Mouse (Mus musculus): Measurements from ENCODE around the gene C1qtnf12. TPM values are rescaled to one million over a fixed set of nuclear protein-coding genes. Genes with fewer than 3 reads are reported as not detected.

C1qtnf12 gene
- total and polyA plus RNA-seq, 3 experiments: 66.8 to 100 (median 70.1) TPM

DNA sequence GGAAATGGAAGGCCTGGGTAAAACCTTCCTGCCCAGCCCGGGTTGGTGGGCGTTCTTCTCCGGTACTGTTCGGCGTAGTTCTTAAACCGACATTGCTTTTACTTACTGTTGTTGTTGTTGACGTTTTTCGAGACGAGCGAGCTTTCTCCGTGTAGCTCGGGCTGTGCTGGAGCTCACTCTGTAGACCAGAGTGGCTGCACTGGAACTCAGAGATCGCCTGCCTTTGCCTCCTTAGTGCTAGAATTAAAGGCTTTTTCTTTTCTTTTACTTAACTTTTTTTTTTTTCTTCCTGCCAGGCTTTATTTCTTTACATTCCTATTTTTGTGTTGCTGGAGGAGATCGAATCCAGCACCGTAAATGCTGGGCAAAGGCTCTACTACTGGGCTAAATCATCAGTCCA lies 31.5 kb downstream of the C1qtnf12 start:
- no peak for DNase-seq

DNA sequence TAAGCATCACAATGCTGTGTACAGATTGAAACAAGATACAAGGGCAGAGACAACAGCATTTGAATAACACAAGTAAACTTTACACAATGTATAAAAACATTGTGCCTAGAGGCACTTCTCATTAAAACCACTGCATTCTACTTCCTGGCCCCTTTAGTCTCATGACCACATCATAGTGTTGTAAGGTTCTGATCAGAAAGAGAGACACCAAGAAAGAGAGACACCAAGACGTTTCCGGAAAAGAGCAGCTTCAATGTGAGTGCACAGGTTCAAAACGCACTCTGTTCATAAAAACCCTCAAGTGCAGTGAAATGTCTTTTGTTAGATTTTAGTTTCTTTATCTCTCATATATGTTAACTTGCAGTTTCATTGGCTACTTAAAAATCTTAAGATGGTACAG lies 42.0 kb downstream of the C1qtnf12 start:
- no peak for DNase-seq

DNA sequence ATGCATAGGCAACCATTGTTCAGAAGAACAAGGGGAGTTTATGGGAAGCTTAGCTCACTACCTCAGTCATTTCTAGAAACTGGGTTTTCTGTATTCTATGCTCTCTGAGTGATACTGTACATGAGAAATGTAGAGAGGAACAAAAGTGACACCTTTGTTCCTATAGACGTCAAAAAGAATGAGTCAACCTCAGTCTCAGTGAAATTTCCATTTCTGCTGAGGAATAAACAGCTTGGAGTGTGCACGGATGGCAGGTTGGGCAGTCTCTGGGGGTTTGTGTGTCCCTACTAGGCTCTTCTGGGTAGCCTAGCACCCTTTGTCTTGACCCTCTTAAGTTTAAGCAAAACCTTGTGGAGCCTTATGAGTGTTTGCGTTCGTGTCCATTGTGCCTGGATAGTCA lies 46.3 kb downstream of the C1qtnf12 start:
- no peak for DNase-seq

DNA sequence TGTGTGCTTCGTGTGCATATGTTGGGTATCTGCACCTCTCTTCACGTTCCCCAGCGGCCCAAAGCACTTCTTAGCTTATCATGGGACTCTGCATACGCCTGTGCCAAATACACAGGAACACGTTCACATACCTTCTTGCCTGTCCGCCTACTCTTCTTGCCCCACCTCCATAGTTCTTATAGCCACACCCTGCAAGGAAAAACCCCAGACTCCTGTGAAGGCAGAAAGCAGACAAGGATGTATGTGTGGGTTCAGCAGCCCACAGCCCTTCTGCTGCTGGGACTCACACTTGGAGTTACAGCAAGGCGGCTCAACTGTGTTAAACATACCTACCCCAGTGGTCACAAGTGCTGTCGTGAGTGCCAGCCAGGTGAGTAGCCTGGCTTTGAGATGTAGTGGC lies 51.5 kb downstream of the C1qtnf12 start, which contains the start of gene Tnfrsf4:
Gene Tnfrsf4 (plus strand): TSS at position 207 of the 400 bp plus-strand sequence.
- DNase-seq: no peak

DNA sequence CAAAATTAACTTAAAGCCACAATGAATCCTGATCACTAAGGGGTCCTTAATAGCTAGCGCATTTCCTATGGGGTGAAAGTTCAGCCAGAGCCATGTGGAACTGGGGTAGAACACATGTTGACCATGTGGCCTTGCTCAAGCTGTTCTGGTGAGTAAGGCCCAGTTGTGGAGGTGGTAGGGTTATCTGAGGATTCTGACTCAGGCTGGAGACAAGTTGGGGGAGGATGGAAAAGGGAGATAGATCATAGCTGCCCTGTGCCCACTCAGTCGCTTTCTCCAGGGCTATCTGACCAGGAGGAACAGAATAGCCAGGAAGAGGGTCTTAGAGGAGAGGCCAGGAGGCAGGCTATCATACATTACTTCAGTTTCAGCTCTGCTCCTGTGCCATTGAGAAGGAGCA lies 52.3 kb downstream of the C1qtnf12 start:
- peak; percentile 68 for DNase-seq

Other genes with a start within 250 kb of the C1qtnf12 start
- under 1 TPM; 0.55 to 0.73 TPM for gene Tmem240, start 227.5 kb upstream of the C1qtnf12 start, total RNA-seq (2021)
- 2.0 and 3.1 TPM in 2 replicates for gene Tmem240, start 227.5 kb upstream of the C1qtnf12 start, polyA plus RNA-seq (2012; rRNA removed)
- gene Atad3a, start 201.2 kb upstream of the C1qtnf12 start, total RNA-seq (2021): 10 to 100 TPM; 71.4 to 90.7 TPM
- 226 and 242 TPM in 2 replicates for gene Atad3a, start 201.2 kb upstream of the C1qtnf12 start, polyA plus RNA-seq (2012; rRNA removed)
- gene Vwa1, start 187.6 kb upstream of the C1qtnf12 start, total RNA-seq (2021): 1 to 10 TPM; 2.5 to 4.8 TPM
- gene Vwa1, start 187.6 kb upstream of the C1qtnf12 start, polyA plus RNA-seq (2012; rRNA removed): 9.4 and 12.0 TPM in 2 replicates
- under 1 TPM; 0.52 to 0.62 TPM for gene Tmem88b, start 176.4 kb upstream of the C1qtnf12 start, total RNA-seq (2021)
- gene Tmem88b, start 176.4 kb upstream of the C1qtnf12 start, polyA plus RNA-seq (2012; rRNA removed): 0.81 and 0.97 TPM in 2 replicates
- gene Ankrd65, start 171.9 kb upstream of the C1qtnf12 start, total RNA-seq (2021): not detected
- 0.11 and 0.16 TPM in 2 replicates for gene Ankrd65, start 171.9 kb upstream of the C1qtnf12 start, polyA plus RNA-seq (2012; rRNA removed)
- gene Mrpl20, start 159.4 kb upstream of the C1qtnf12 start, total RNA-seq (2021): 100 to 1,000 TPM; 122 to 141 TPM
- gene Mrpl20, start 159.4 kb upstream of the C1qtnf12 start, polyA plus RNA-seq (2012; rRNA removed): 42.1 and 65.2 TPM in 2 replicates
- gene Ccnl2, start 149.8 kb upstream of the C1qtnf12 start, total RNA-seq (2021): 100 to 1,000 TPM in 1 of 2 experiments, 10 to 100 TPM in 1; 70.2 to 118 TPM
- gene Ccnl2, start 149.8 kb upstream of the C1qtnf12 start, polyA plus RNA-seq (2012; rRNA removed): 56.0 and 58.2 TPM in 2 replicates
- gene Aurkaip1, start 131.0 kb upstream of the C1qtnf12 start, total RNA-seq (2021): 100 to 1,000 TPM; 155 to 164 TPM
- gene Aurkaip1, start 131.0 kb upstream of the C1qtnf12 start, polyA plus RNA-seq (2012; rRNA removed): 276 and 293 TPM in 2 replicates
- gene Mxra8, start 122.6 kb upstream of the C1qtnf12 start, total RNA-seq (2021): 10 to 100 TPM; 36.9 to 55.5 TPM
- 164 and 185 TPM in 2 replicates for gene Mxra8, start 122.6 kb upstream of the C1qtnf12 start, polyA plus RNA-seq (2012; rRNA removed)
- 10 to 100 TPM; 58.1 to 66.7 TPM for gene Dvl1, start 114.9 kb upstream of the C1qtnf12 start, total RNA-seq (2021)
- 187 and 202 TPM in 2 replicates for gene Dvl1, start 114.9 kb upstream of the C1qtnf12 start, polyA plus RNA-seq (2012; rRNA removed)
- under 1 TPM; 0.32 to 0.35 TPM for gene Tas1r3, start 99.0 kb upstream of the C1qtnf12 start, total RNA-seq (2021)
- 0.56 and 0.62 TPM in 2 replicates for gene Tas1r3, start 99.0 kb upstream of the C1qtnf12 start, polyA plus RNA-seq (2012; rRNA removed)
- 10 to 100 TPM; 18.7 to 21.1 TPM for gene Cptp, start 92.9 kb upstream of the C1qtnf12 start, total RNA-seq (2021)
- gene Cptp, start 92.9 kb upstream of the C1qtnf12 start, polyA plus RNA-seq (2012; rRNA removed): 29.4 and 37.1 TPM in 2 replicates
- gene Ints11, start 92.8 kb upstream of the C1qtnf12 start, total RNA-seq (2021): 10 to 100 TPM; 27.5 to 32.0 TPM
- gene Ints11, start 92.8 kb upstream of the C1qtnf12 start, polyA plus RNA-seq (2012; rRNA removed): 24.5 and 30.8 TPM in 2 replicates
- gene Pusl1, start 70.5 kb upstream of the C1qtnf12 start, total RNA-seq (2021): 10 to 100 TPM; 21.8 to 28.4 TPM
- gene Pusl1, start 70.5 kb upstream of the C1qtnf12 start, polyA plus RNA-seq (2012; rRNA removed): 118 and 119 TPM in 2 replicates
- gene Acap3, start 70.5 kb upstream of the C1qtnf12 start, total RNA-seq (2021): 10 to 100 TPM; 14.4 to 20.9 TPM
- 29.0 and 29.3 TPM in 2 replicates for gene Acap3, start 70.5 kb upstream of the C1qtnf12 start, polyA plus RNA-seq (2012; rRNA removed)
- gene Ube2j2, start 18.5 kb upstream of the C1qtnf12 start, total RNA-seq (2021): 10 to 100 TPM; 64.1 to 94.4 TPM
- gene Ube2j2, start 18.5 kb upstream of the C1qtnf12 start, polyA plus RNA-seq (2012; rRNA removed): 93.2 and 95.5 TPM in 2 replicates
- gene B3galt6, start 30.3 kb downstream of the C1qtnf12 start, total RNA-seq (2021): 1 to 10 TPM; 5.1 to 8.5 TPM
- gene B3galt6, start 30.3 kb downstream of the C1qtnf12 start, polyA plus RNA-seq (2012; rRNA removed): 14.7 and 18.3 TPM in 2 replicates
- gene Sdf4, start 30.6 kb downstream of the C1qtnf12 start, total RNA-seq (2021): 100 to 1,000 TPM; 260 to 282 TPM
- gene Sdf4, start 30.6 kb downstream of the C1qtnf12 start, polyA plus RNA-seq (2012; rRNA removed): 47.5 and 50.7 TPM in 2 replicates
- gene Tnfrsf4, start 51.5 kb downstream of the C1qtnf12 start, total RNA-seq (2021): 1 to 10 TPM in 1 of 2 experiments, under 1 TPM in 1; 0.61 to 1.2 TPM
- 4.4 and 5.0 TPM in 2 replicates for gene Tnfrsf4, start 51.5 kb downstream of the C1qtnf12 start, polyA plus RNA-seq (2012; rRNA removed)
- gene Tnfrsf18, start 63.8 kb downstream of the C1qtnf12 start, total RNA-seq (2021): under 1 TPM in 1 of 2 experiments, not detected in 1; 0.38 TPM
- gene Tnfrsf18, start 63.8 kb downstream of the C1qtnf12 start, polyA plus RNA-seq (2012; rRNA removed): 0.30 and 0.61 TPM in 2 replicates
- gene Ttll10, start 97.1 kb downstream of the C1qtnf12 start, total RNA-seq (2021): under 1 TPM in 1 of 2 experiments, not detected in 1; 0.21 TPM
- gene Ttll10, start 97.1 kb downstream of the C1qtnf12 start, polyA plus RNA-seq (2012; rRNA removed): 0.13 and 0.19 TPM in 2 replicates
- 1 to 10 TPM; 5.7 to 9.6 TPM for gene 9430015G10Rik, start 147.7 kb downstream of the C1qtnf12 start, total RNA-seq (2021)
- gene 9430015G10Rik, start 147.7 kb downstream of the C1qtnf12 start, polyA plus RNA-seq (2012; rRNA removed): 14.6 and 15.6 TPM in 2 replicates
- under 1 TPM; 0.17 TPM for gene Rnf223, start 168.2 kb downstream of the C1qtnf12 start, total RNA-seq (2021)
- gene Rnf223, start 168.2 kb downstream of the C1qtnf12 start, polyA plus RNA-seq (2012; rRNA removed): 0.34 and 0.46 TPM in 2 replicates
- gene Agrn, start 235.2 kb downstream of the C1qtnf12 start, total RNA-seq (2021): 10 to 100 TPM; 23.2 to 34.1 TPM
- gene Agrn, start 235.2 kb downstream of the C1qtnf12 start, polyA plus RNA-seq (2012; rRNA removed): 39.3 and 46.4 TPM in 2 replicates
- 1 to 10 TPM; 4.3 to 5.4 TPM for gene Isg15, start 238.5 kb downstream of the C1qtnf12 start, total RNA-seq (2021)
- gene Isg15, start 238.5 kb downstream of the C1qtnf12 start, polyA plus RNA-seq (2012; rRNA removed): 9.1 and 12.1 TPM in 2 replicates
- gene AW011738, start 241.0 kb downstream of the C1qtnf12 start, total RNA-seq (2021): 1 to 10 TPM; 2.7 to 7.2 TPM
- gene AW011738, start 241.0 kb downstream of the C1qtnf12 start, polyA plus RNA-seq (2012; rRNA removed): 1.7 and 2.6 TPM in 2 replicates